Mouse (Mus musculus) layer of hippocampus, postnatal 25 days (tissue): ENCODE data around the gene Ndufaf3. TPM values are rescaled to one million over a fixed set of nuclear protein-coding genes. Genes with fewer than 3 reads are reported as not detected.

Experiments
- DNase-seq, 2 experiments: peaks; one replicate each; pipeline ENCODE4 v3.0.0; 2022; ENCODE audit warnings: mixed read lengths in 2 of 2, low spot score in 1 of 2; ENCODE audit errors: extremely low spot score in 1 of 2
- microRNA-seq, 2 experiments: library from miRNA; unstranded; fragments of <30 nt; microRNA quantifications; one replicate each; pipeline ENCODE4 v1.2.0; 2021
- total RNA-seq, 2 experiments: library from RNA; stranded (reverse); gene quantifications; 2 replicates each; pipeline ENCODE4 v1.2.3; 2021

The Ndufaf3 gene
- total RNA-seq, 2 experiments from 2014 or later: 54.3 to 70.4 TPM

DNA sequence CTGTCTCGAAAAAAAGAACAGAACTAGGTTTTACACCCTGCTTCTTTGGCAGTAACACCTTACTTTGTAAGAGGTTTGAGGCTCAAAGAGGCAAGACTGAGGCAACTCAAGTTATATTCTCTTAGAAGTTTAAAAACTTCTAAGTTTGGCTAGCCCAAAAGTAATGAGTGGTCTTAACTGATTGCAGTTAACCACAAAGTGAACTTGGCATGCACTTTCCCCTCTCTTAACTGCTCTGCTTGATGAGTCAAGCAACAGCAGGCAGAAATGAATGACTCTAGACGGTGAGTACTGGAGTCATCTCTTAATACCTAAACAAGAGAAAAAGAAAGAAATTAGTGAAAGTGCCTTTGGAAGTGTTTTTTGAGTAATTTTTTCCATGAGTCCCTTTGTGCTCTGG lies 45.6 kb downstream of the Ndufaf3 start:
- no peak for DNase-seq

DNA sequence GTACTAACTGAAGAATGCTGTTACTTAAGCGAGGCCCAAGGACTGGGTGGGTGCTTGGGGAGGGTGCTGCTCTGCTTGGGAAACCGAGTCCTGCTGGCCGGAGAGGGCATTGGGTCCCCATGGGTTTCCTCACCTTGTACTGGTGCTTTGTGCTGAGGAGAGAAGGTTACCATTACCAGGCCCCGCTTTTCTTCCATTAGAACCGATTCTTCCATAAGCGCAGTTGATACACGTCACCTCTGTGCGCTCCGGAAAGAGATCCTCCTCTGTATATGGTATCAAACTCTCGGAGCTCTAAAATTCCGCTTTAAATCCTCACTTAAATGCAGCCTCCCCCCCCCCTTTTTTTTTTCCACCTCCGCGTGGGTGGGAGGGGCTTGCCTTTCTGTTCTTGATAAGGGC lies 49.3 kb downstream of the Ndufaf3 start:
- DNase-seq: peak in 1 of 2 experiments; percentile 31

DNA sequence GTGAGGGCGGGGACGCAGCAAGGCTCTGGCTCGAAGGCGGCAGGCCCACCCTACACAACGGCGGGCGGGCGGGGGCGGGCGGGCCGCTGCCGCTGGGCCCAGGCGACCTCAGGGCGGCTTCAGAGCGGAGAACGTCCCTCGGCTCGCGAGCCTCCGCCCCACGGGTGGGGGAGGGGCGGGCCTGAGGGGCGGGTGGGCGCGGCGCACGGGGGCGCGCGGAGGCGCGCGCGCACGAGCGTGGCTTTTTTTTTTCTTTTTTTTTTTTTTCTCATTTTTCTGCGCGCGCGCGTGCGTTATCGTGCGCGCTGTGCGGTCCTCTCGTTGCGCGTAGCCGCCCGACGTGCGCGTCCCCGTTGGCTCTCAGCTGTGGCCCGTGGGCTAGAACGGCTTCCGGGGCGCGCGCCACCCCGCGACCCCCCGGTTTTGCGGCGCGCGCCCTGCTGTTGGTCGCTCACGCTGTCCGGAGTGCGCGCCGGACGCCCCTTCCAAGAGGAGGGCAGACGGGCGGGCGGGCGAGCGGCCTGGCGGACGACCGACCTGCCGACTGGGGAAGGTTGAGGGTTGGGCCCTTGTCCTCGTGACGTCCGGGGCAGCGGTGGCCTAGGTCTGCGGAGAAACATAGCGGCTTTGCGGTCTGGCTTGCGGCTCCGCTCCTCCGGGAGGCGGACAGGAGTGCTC lies 49.8 kb downstream of the Ndufaf3 start:
- peak; percentile 69 to 75 for DNase-seq

DNA sequence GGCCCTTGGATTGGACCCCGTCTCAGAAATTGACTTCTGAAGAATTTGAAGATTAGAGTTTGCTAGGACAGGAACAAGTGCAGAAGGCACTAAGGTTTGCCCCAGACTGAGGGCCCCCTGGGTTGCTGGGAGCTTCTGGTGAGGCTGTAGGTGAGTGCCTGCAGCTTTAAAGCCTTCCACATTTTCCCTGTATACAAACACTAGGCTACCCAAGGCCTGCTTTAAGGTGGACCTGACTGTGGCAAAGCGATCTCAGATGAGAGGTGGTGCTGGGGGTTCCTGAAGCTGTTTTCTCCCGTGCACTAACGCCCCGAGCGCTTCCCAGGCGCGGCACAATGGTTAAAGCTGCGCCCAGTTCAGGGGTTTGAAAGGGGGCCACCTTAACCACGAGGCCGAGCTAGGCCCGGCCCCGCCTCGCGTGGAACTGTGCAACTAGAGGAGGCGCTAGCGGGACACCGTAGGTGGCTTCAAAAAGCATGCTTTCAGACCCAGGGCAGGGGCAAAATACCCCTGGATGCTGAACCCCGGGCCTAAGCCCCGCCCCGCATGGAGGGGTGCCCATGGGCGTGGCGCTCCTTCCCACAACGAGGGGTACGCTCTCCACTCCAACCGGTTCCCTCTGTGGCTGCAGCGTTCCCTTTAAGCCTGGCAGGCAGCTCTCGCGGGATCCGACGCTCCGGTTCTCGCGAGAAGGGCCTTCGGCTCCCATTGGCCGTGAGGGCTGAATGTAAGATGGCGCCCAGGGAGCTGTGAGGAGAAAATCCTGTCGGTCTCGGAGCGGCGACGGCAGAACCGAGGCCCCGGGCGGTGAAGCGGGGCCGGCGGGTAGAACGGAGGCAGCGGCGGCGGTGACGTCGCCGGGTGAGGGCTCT lies 50.6 kb downstream of the Ndufaf3 start, which contains the start of gene Qrich1:
Qrich1 (plus strand) TSS at position 427 of the 872 bp plus-strand sequence.
- peak; percentile 89 to 92 for DNase-seq

Small RNAs within 50 kb of the gene (microRNA-seq; reads per million reads assigned to microRNA genes)
- gene Gm24083 (0 reads per million in 2 experiments), gene Mir191 (0 reads per million in 2 experiments), gene Mir425 (1,030 to 1,035 reads per million in 2 experiments)

Other genes starting within 250 kb of the Ndufaf3 start
- 10 to 100 TPM; 64.8 to 76.7 TPM for gene Gpx1, start 228.5 kb downstream of the Ndufaf3 start, total RNA-seq
- gene Usp4, start 219.6 kb downstream of the Ndufaf3 start, total RNA-seq: 100 to 1,000 TPM; 102 to 108 TPM
- gene 1700102P08Rik, start 174.6 kb downstream of the Ndufaf3 start, total RNA-seq: 1 to 10 TPM; 1.4 to 2.4 TPM
- gene Ccdc36, start 138.9 kb downstream of the Ndufaf3 start, total RNA-seq: under 1 TPM; 0.10 to 0.16 TPM
- gene BC048562, start 131.0 kb downstream of the Ndufaf3 start, total RNA-seq: not detected
- gene Ccdc71, start 106.9 kb downstream of the Ndufaf3 start, total RNA-seq: 10 to 100 TPM; 28.4 to 41.1 TPM
- gene Klhdc8b, start 105.9 kb downstream of the Ndufaf3 start, total RNA-seq: 10 to 100 TPM; 17.6 to 21.3 TPM
- 10 to 100 TPM; 25.9 to 27.8 TPM for gene Lamb2, start 87.7 kb downstream of the Ndufaf3 start, total RNA-seq
- gene Usp19, start 76.8 kb downstream of the Ndufaf3 start, total RNA-seq: 100 to 1,000 TPM; 127 to 155 TPM
- gene Qars, start 59.7 kb downstream of the Ndufaf3 start, total RNA-seq: 10 to 100 TPM; 76.6 to 82.5 TPM
- gene Qrich1, start 50.6 kb downstream of the Ndufaf3 start, total RNA-seq: 100 to 1,000 TPM; 133 to 142 TPM
- 10 to 100 TPM; 60.1 to 62.8 TPM for gene Impdh2, start 7.1 kb downstream of the Ndufaf3 start, total RNA-seq
- gene Dalrd3, start 2.5 kb upstream of the Ndufaf3 start, total RNA-seq: 100 to 1,000 TPM in 1 of 2 experiments, 10 to 100 TPM in 1; 95.4 to 107 TPM
- 100 to 1,000 TPM; 116 to 134 TPM for gene Wdr6, start 11.3 kb upstream of the Ndufaf3 start, total RNA-seq
- 10 to 100 TPM; 92.0 to 97.8 TPM for gene P4htm, start 30.2 kb upstream of the Ndufaf3 start, total RNA-seq
- 10 to 100 TPM; 49.3 to 53.9 TPM for gene Arih2, start 82.0 kb upstream of the Ndufaf3 start, total RNA-seq
- gene Slc25a20, start 94.7 kb upstream of the Ndufaf3 start, total RNA-seq: 10 to 100 TPM; 18.2 to 18.4 TPM
- 10 to 100 TPM; 38.7 to 38.8 TPM for gene Prkar2a, start 121.9 kb upstream of the Ndufaf3 start, total RNA-seq
- 100 to 1,000 TPM; 203 to 244 TPM for gene Ip6k2, start 216.4 kb upstream of the Ndufaf3 start, total RNA-seq
- gene Nckipsd, start 240.9 kb upstream of the Ndufaf3 start, total RNA-seq: 10 to 100 TPM; 64.9 to 68.1 TPM